Mouse (Mus musculus) thymus, postnatal 14 days (tissue): ENCODE results near the gene Slc13a2.

ENCODE experiments used
- DNase-seq: peaks from one replicate; pipeline ENCODE4 v3.0.0; 2021

Gene Slc13a2

GRCm38 (mm10) chr11:78386508-78387043 is 35.4 kb downstream of the Slc13a2 start, which contains the start of gene Foxn1:
Gene Foxn1 (minus strand): TSS chr11:78386558.
- no peak for DNase-seq

- no peak for DNase-seq
Measured at GRCm38 (mm10) chr11:78385776-78386175, 36.2 kb downstream of the Slc13a2 start.

GRCm38 (mm10) chr11:78382701-78383100 is 39.3 kb downstream of the Slc13a2 start:
- DNase-seq, result no peak

GRCm38 (mm10) chr11:78382286-78382685 is 39.7 kb downstream of the Slc13a2 start:
- DNase-seq, result no peak

- DNase-seq, result no peak
Measured at GRCm38 (mm10) chr11:78380996-78381395, 41.0 kb downstream of the Slc13a2 start.

GRCm38 (mm10) chr11:78380351-78380750 is 41.7 kb downstream of the Slc13a2 start:
- DNase-seq, result no peak

- DNase-seq, result no peak
Measured at GRCm38 (mm10) chr11:78377549-78378159, 44.4 kb downstream of the Slc13a2 start.

GRCm38 (mm10) chr11:78374147-78374546 is 47.9 kb downstream of the Slc13a2 start:
- no peak for DNase-seq

GRCm38 (mm10) chr11:78372610-78373009 is 49.4 kb downstream of the Slc13a2 start:
- DNase-seq, result no peak

- no peak for DNase-seq
Measured at GRCm38 (mm10) chr11:78372166-78372565, 49.9 kb downstream of the Slc13a2 start.

GRCm38 (mm10) chr11:78371711-78372110 is 50.3 kb downstream of the Slc13a2 start:
- DNase-seq, result no peak

- DNase-seq, result no peak
Measured at GRCm38 (mm10) chr11:78370389-78370788, 51.6 kb downstream of the Slc13a2 start.

- no peak for DNase-seq
Measured at GRCm38 (mm10) chr11:78367456-78368225, 54.4 kb downstream of the Slc13a2 start.

GRCm38 (mm10) chr11:78364103-78364502 is 57.9 kb downstream of the Slc13a2 start:
- no peak for DNase-seq

- DNase-seq, result no peak
Measured at GRCm38 (mm10) chr11:78363309-78364007, 58.6 kb downstream of the Slc13a2 start.

GRCm38 (mm10) chr11:78360789-78361131 is 61.3 kb downstream of the Slc13a2 start:
- no peak for DNase-seq

- DNase-seq, result peak; percentile 83
Measured at GRCm38 (mm10) chr11:78360125-78360788, 61.8 kb downstream of the Slc13a2 start.

- peak; percentile 66 for DNase-seq
Measured at GRCm38 (mm10) chr11:78358330-78359007, 63.5 kb downstream of the Slc13a2 start.

- DNase-seq, result peak; percentile 65
Measured at GRCm38 (mm10) chr11:78355471-78356238, 66.4 kb downstream of the Slc13a2 start.

- no peak for DNase-seq
Measured at GRCm38 (mm10) chr11:78354905-78355304, 67.1 kb downstream of the Slc13a2 start.

- DNase-seq, result no peak
Measured at GRCm38 (mm10) chr11:78353081-78353480, 68.9 kb downstream of the Slc13a2 start.
